Mouse (Mus musculus) MEL (cell line): ENCODE results near the gene Cep95. TPM values are rescaled to one million over a fixed set of nuclear protein-coding genes. Genes with fewer than 3 reads are reported as not detected.

Experiments
- DNase-seq: peaks from one replicate; pipeline ENCODE4 v3.0.0; 2011; ENCODE audit warnings: low read depth, low spot score
- H3K27ac ChIP-seq: 2 replicates; pipeline ENCODE4 v1.5.1; 2012; ENCODE audit warnings: low read depth, mild to moderate bottlenecking, control low read depth, low read length, moderate library complexity; ENCODE audit not compliant: control insufficient read depth
- H3K27me3 ChIP-seq, 2 experiments: fragments of 150-350 bp in 1 of 2; sonication (generic) in 1 of 2; 2 replicates each; pipeline ENCODE4 v1.6.1; 2012; ENCODE audit warnings: low read length in 2 of 2, mild to moderate bottlenecking in 2 of 2, improper control_type of control experiment in 1 of 2, moderate library complexity in 1 of 2; ENCODE audit not compliant: insufficient read depth in 2 of 2, control insufficient read depth in 1 of 2
- H3K36me3 ChIP-seq, 2 experiments: 2 replicates each; pipeline ENCODE4 v1.6.1; 2012 to 2014; ENCODE audit warnings: low read length in 2 of 2, improper control_type of control experiment in 1 of 2, inconsistent platforms in 1 of 2, mild to moderate bottlenecking in 1 of 2; ENCODE audit not compliant: insufficient read depth in 2 of 2, control insufficient read depth in 1 of 2
- H3K4me1 ChIP-seq, 2 experiments: fragments of 150-350 bp in 1 of 2; sonication (generic) in 1 of 2; 2 replicates each; pipeline ENCODE4 v1.6.1; 2012; ENCODE audit warnings: low read length in 2 of 2, improper control_type of control experiment in 1 of 2, mild to moderate bottlenecking in 1 of 2; ENCODE audit not compliant: insufficient read depth in 2 of 2, control insufficient read depth in 1 of 2
- H3K4me3 ChIP-seq, 2 experiments: fragments of 150-350 bp in 1 of 2; sonication (generic) in 1 of 2; 2 replicates each; pipeline ENCODE4 v1.5.1; 2012; ENCODE audit warnings: low read depth in 2 of 2, low read length in 2 of 2, mild to moderate bottlenecking in 2 of 2, moderate library complexity in 2 of 2, control low read depth in 1 of 2, improper control_type of control experiment in 1 of 2; ENCODE audit not compliant: control insufficient read depth in 1 of 2, insufficient read depth in 1 of 2
- H3K79me2 ChIP-seq: 2 replicates; pipeline ENCODE4 v1.6.1; 2012; ENCODE audit warnings: mild to moderate bottlenecking, low read length, moderate library complexity; ENCODE audit not compliant: control insufficient read depth, poor library complexity, insufficient read depth
- H3K9ac ChIP-seq: 2 replicates; pipeline ENCODE4 v1.6.1; 2012; ENCODE audit warnings: low read depth, mild to moderate bottlenecking, control low read depth, low read length, moderate library complexity; ENCODE audit not compliant: control insufficient read depth, poor library complexity, severe bottlenecking
- H3K9me3 ChIP-seq: fragments of 150-350 bp; sonication (generic); replicated peaks from 2 replicates; pipeline ENCODE4 v1.6.1; 2012; ENCODE audit warnings: mild to moderate bottlenecking, low read length, improper control_type of control experiment, moderate library complexity; ENCODE audit not compliant: insufficient read depth
- BHLHE40 ChIP-seq: IDR thresholded peaks from 2 replicates; pipeline ENCODE4 v1.6.1; 2012; ENCODE audit warnings: low read depth, mild to moderate bottlenecking, inconsistent platforms, low read length, improper control_type of control experiment, borderline replicate concordance
- CHD2 ChIP-seq: IDR thresholded peaks from 2 replicates; pipeline ENCODE4 v1.6.1; 2011; ENCODE audit warnings: low read length, improper control_type of control experiment
- E2F4 ChIP-seq: IDR thresholded peaks from 2 replicates; pipeline ENCODE4 v1.6.1; 2011; ENCODE audit warnings: low read depth, low read length, improper control_type of control experiment, borderline replicate concordance
- EP300 ChIP-seq, 2 experiments: IDR thresholded peaks; 2 replicates each; pipeline ENCODE4 v1.6.1; 2011; ENCODE audit warnings: improper control_type of control experiment in 2 of 2, low read length in 2 of 2, low read depth in 1 of 2, mild to moderate bottlenecking in 1 of 2
- ETS1 ChIP-seq: IDR thresholded peaks from 2 replicates; pipeline ENCODE4 v1.6.1; 2012; ENCODE audit warnings: low read depth, mild to moderate bottlenecking, inconsistent platforms, low read length, improper control_type of control experiment, moderate library complexity
- GABPA ChIP-seq: IDR thresholded peaks from 2 replicates; pipeline ENCODE4 v1.6.1; 2012; ENCODE audit warnings: low read depth, mild to moderate bottlenecking, inconsistent platforms, low read length, improper control_type of control experiment, moderate library complexity
- GATA1 ChIP-seq: IDR thresholded peaks from 2 replicates; pipeline ENCODE4 v1.6.1; 2011; ENCODE audit warnings: low read depth, low read length, improper control_type of control experiment
- HCFC1 ChIP-seq: IDR thresholded peaks from 2 replicates; pipeline ENCODE4 v1.6.1; 2012; ENCODE audit warnings: low read depth, mild to moderate bottlenecking, inconsistent platforms, low read length, improper control_type of control experiment, moderate library complexity
- MAX ChIP-seq: IDR thresholded peaks from 2 replicates; pipeline ENCODE4 v1.6.1; 2011; ENCODE audit warnings: low read length, improper control_type of control experiment
- MEF2A ChIP-seq: IDR thresholded peaks from 2 replicates; pipeline ENCODE4 v1.6.1; 2014; ENCODE audit warnings: low read depth, mild to moderate bottlenecking, inconsistent platforms, low read length, improper control_type of control experiment; ENCODE audit not compliant: poor library complexity, insufficient replicate concordance, severe bottlenecking; ENCODE audit errors: extremely low read depth
- MXI1 ChIP-seq: IDR thresholded peaks from 2 replicates; pipeline ENCODE4 v1.6.1; 2011; ENCODE audit warnings: mild to moderate bottlenecking, low read depth, low read length, improper control_type of control experiment
- MYB ChIP-seq: IDR thresholded peaks from 2 replicates; pipeline ENCODE4 v1.6.1; 2011; ENCODE audit warnings: mild to moderate bottlenecking, low read depth, low read length, improper control_type of control experiment
- NELFE ChIP-seq: IDR thresholded peaks from 2 replicates; pipeline ENCODE4 v1.6.1; 2011; ENCODE audit warnings: low read depth, low read length, improper control_type of control experiment
- NRF1 ChIP-seq: IDR thresholded peaks from 2 replicates; pipeline ENCODE4 v1.6.1; 2014; ENCODE audit warnings: low read depth, mild to moderate bottlenecking, inconsistent platforms, low read length, improper control_type of control experiment, moderate library complexity; ENCODE audit not compliant: poor library complexity, insufficient read depth, severe bottlenecking
- POLR2A ChIP-seq, 2 experiments: IDR thresholded peaks; 2 replicates each; pipeline ENCODE4 v1.6.1; 2011 to 2012; ENCODE audit warnings: low read length in 2 of 2, mild to moderate bottlenecking in 2 of 2, control low read depth in 1 of 2, improper control_type of control experiment in 1 of 2, low read depth in 1 of 2, moderate library complexity in 1 of 2; ENCODE audit not compliant: control insufficient read depth in 1 of 2, insufficient read depth in 1 of 2, poor library complexity in 1 of 2
- POLR2AphosphoS5 ChIP-seq: IDR thresholded peaks from 2 replicates; pipeline ENCODE4 v1.6.1; 2012; ENCODE audit warnings: low read depth, borderline replicate concordance, mild to moderate bottlenecking, inconsistent platforms, low read length, moderate library complexity, mixed read lengths
- RCOR1 ChIP-seq: IDR thresholded peaks from 2 replicates; pipeline ENCODE4 v1.6.1; 2012; ENCODE audit warnings: low read depth, mild to moderate bottlenecking, inconsistent platforms, low read length, improper control_type of control experiment
- SIN3A ChIP-seq: IDR thresholded peaks from 2 replicates; pipeline ENCODE4 v1.6.1; 2012; ENCODE audit warnings: low read length, improper control_type of control experiment, inconsistent platforms
- SMC3 ChIP-seq: IDR thresholded peaks from 2 replicates; pipeline ENCODE4 v1.6.1; 2011; ENCODE audit warnings: low read depth, low read length, improper control_type of control experiment
- TAL1 ChIP-seq: IDR thresholded peaks from 2 replicates; pipeline ENCODE4 v1.6.1; 2012; ENCODE audit warnings: mild to moderate bottlenecking, inconsistent platforms, low read length, moderate library complexity, mixed read lengths
- USF1 ChIP-seq: IDR thresholded peaks from 2 replicates; pipeline ENCODE4 v1.6.1; 2014; ENCODE audit warnings: low read depth, mild to moderate bottlenecking, inconsistent platforms, low read length, improper control_type of control experiment, moderate library complexity
- USF2 ChIP-seq, 2 experiments: IDR thresholded peaks; 2 replicates each; pipeline ENCODE4 v1.6.1; 2011 to 2012; ENCODE audit warnings: improper control_type of control experiment in 2 of 2, low read length in 2 of 2, borderline replicate concordance in 1 of 2, inconsistent platforms in 1 of 2, low read depth in 1 of 2, mild to moderate bottlenecking in 1 of 2; ENCODE audit not compliant: insufficient read depth in 1 of 2
- ZKSCAN1 ChIP-seq: IDR thresholded peaks from 2 replicates; pipeline ENCODE4 v1.6.1; 2012; ENCODE audit warnings: low read depth, mild to moderate bottlenecking, inconsistent platforms, low read length, improper control_type of control experiment, moderate library complexity
- ZMIZ1 ChIP-seq: IDR thresholded peaks from 2 replicates; pipeline ENCODE4 v1.6.1; 2012; ENCODE audit warnings: low read depth, mild to moderate bottlenecking, inconsistent platforms, low read length, improper control_type of control experiment, moderate library complexity
- polyA plus RNA-seq, 2 experiments: library from polyadenylated mRNA; stranded (reverse) in 1 of 2; unstranded in 1 of 2; fragments of >175 nt in 1 of 2; fragments of >200 nt in 1 of 2; gene quantifications; 2 replicates each; pipeline versions ENCODE4 v1.2.1 to v1.2.4; 2012; ENCODE audit warnings: low replicate concordance in 2 of 2, low read depth in 1 of 2; ENCODE audit not compliant: insufficient read length in 2 of 2, insufficient read depth in 1 of 2, missing spikeins in 1 of 2
- total RNA-seq: library from RNA; depleted of rRNA; stranded (reverse); fragments of 300-350 nt; gene quantifications from 2 replicates; pipeline ENCODE4 v1.2.3, GENCODE M21; 2012

Gene Cep95
- total and polyA plus RNA-seq, 3 experiments: 11.6 to 12.9 TPM; not detected in 1

DNA sequence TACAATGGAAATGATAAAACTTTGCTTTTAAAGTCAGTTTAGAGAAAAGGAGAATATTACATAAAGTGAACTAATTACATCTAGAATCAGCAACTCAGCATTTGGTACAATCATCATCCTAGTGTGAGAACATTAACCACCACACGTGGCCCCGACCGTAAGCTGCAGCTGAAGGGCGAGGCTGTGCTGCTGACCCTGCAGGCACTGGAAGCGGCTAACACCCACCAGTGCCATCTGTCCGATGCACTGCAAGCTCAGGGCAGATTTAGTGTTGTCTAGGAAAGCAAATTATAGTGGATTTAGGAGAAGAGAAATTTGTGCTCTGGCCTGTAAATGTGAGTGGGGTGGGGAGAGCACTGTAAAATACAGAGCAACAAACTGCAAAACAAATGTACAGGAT is 31.2 kb downstream of the Cep95 start:
- Histone ChIP-seq H3K9me3 (no peaks in the 10 kb centered on the region), H3K9ac (no peak overlapping the region)

DNA sequence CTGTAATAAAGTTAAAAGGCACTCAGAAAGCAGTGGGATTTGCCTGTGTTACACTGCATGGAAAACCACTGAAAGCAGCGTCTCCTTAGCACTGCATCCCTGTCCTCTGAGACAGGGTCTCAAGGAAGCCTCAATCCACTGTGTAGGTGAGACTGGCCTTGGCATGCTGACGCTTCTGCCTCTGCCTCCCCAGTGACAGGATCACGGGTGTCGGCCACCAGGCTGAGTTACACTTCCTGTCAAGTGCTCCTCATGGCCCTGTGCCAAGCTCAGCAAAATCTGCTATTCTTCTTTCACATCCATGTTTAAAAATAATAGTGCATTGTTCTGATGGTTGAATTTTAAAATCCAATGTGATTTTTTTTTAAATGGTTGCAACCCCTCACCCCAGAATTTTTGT is 31.9 kb downstream of the Cep95 start:
- no peak overlapping the region for H3K4me3 ChIP-seq
- peaks cover 5 to 11% of the 10 kb centered on the region in 2 experiments; a peak in 3 of 4 replicates for H3K36me3 ChIP-seq
- H3K9ac ChIP-seq: no peak overlapping the region
- TF ChIP-seq RCOR1: no peak
- peak; percentile 56; the same call in 1 of the 2 replicates for TF ChIP-seq USF1
- TF ChIP-seq MAX: 0 out of 2 replicates have a peak, but pooled peaks have one; percentile 28
- peaks cover 0 to 2% of the 10 kb centered on the region in 2 experiments; a peak in 1 of 4 replicates for H3K4me1 ChIP-seq
- no peak overlapping the region for H3K27ac ChIP-seq
- peak; percentile 66 for DNase-seq
- no peaks in the 10 kb centered on the region for H3K79me2 ChIP-seq
- H3K9me3 ChIP-seq: no peaks in the 10 kb centered on the region
- H3K27me3 ChIP-seq: no peaks in the 10 kb centered on the region

More for the DNA sequence above, 31.2 kb downstream of the Cep95 start:
- Histone ChIP-seq H3K4me1 (peaks cover 0 to 2% of the 10 kb centered on the region in 2 experiments; a peak in 1 of 4 replicates), H3K4me3 (no peak overlapping the region), H3K79me2 (no peaks in the 10 kb centered on the region), H3K27me3 (no peaks in the 10 kb centered on the region), H3K36me3 (peaks cover 5 to 11% of the 10 kb centered on the region in 2 experiments; a peak in 3 of 4 replicates), H3K27ac (no peak overlapping the region)
- TF ChIP-seq RCOR1: no peak
- TF ChIP-seq USF2 (IDR thresholded peaks at IDR 0.05; ENCODE audit: borderline replicate concordance in 1 of 2, insufficient read depth in 1 of 2, low read depth in 1 of 2, low read length in 2 of 2): no peak
- no peak for TF ChIP-seq EP300 (IDR thresholded peaks at IDR 0.05; ENCODE audit: low read depth in 1 of 2, low read length in 2 of 2)
- TF ChIP-seq MAX: no peak
- TF ChIP-seq HCFC1: no peak
- no peak for TF ChIP-seq MEF2A
- TF ChIP-seq E2F4: no peak
- no peak for TF ChIP-seq TAL1
- DNase-seq: no peak

DNA sequence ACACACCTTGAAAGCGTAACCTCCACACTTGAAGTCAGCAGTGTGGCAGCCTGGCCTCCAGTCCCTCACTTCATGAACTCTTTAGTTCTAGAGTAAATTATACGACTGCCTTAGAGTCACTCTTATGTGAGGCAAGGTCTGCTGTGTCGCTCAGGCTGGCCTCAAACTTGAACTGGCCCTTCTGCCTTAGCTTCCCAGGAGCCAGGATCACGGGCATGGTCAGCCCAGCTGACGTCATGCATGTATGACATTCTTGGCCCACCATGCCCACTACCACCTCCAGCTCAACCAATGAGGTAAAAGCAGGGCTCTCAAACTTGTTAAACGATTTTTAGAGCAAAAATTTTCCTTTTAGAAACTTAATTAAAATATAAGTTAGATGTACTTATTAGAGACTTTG is 32.3 kb downstream of the Cep95 start:
- Histone ChIP-seq H3K36me3 (peaks cover 5 to 11% of the 10 kb centered on the region in 2 experiments; a peak in 3 of 4 replicates), H3K9me3 (no peaks in the 10 kb centered on the region), H3K4me1 (peaks cover 0 to 2% of the 10 kb centered on the region in 2 experiments; a peak in 1 of 4 replicates), H3K9ac (no peak overlapping the region), H3K27me3 (no peaks in the 10 kb centered on the region), H3K4me3 (no peak overlapping the region), H3K27ac (no peak overlapping the region), H3K79me2 (no peaks in the 10 kb centered on the region)
- DNase-seq: no peak
- TF ChIP-seq BHLHE40: no peak
- no peak for TF ChIP-seq SIN3A
- no peak for TF ChIP-seq NELFE
- no peak for TF ChIP-seq MYB
- TF ChIP-seq MEF2A: no peak
- TF ChIP-seq MXI1: no peak
- no peak for TF ChIP-seq RCOR1
- no peak for TF ChIP-seq GATA1
- no peak for TF ChIP-seq ZMIZ1
- TF ChIP-seq CHD2: no peak
- no peak for TF ChIP-seq SMC3
- TF ChIP-seq GABPA: no peak
- TF ChIP-seq POLR2A (IDR thresholded peaks at IDR 0.05; ENCODE audit: control insufficient read depth in 1 of 2, insufficient read depth in 1 of 2, low read depth in 1 of 2, low read length in 2 of 2, poor library complexity in 1 of 2): no peak
- no peak for TF ChIP-seq NRF1
- TF ChIP-seq EP300 (IDR thresholded peaks at IDR 0.05; ENCODE audit: low read depth in 1 of 2, low read length in 2 of 2): no peak
- no peak for TF ChIP-seq ZKSCAN1
- TF ChIP-seq USF1: no peak
- TF ChIP-seq HCFC1: no peak
- no peak for TF ChIP-seq POLR2AphosphoS5
- TF ChIP-seq ETS1: no peak
